Mouse (Mus musculus) liver, adult 2 months (tissue): ENCODE data around the gene Dbh. TPM values are rescaled to one million over a fixed set of nuclear protein-coding genes. Genes with fewer than 3 reads are reported as not detected.

ENCODE experiments used
- DNase-seq: peaks from one replicate; pipeline ENCODE4 v3.0.0-alpha.2; 2011; ENCODE audit warnings: low read depth, low spot score; ENCODE audit errors: extremely low read depth
- H3K27ac ChIP-seq: fragments of 200-500 bp; replicated peaks from 2 replicates; pipeline ENCODE4 v1.5.1; 2012; ENCODE audit warnings: low read depth, mild to moderate bottlenecking, control low read depth, inconsistent platforms, low read length; ENCODE audit not compliant: insufficient read depth
- H3K27me3 ChIP-seq: fragments of 200-500 bp; 2 replicates; pipeline ENCODE4 v1.6.1; 2012; ENCODE audit warnings: mild to moderate bottlenecking, moderate library complexity, low read length, inconsistent platforms; ENCODE audit not compliant: control insufficient read depth, insufficient read depth
- H3K36me3 ChIP-seq: fragments of 200-500 bp; 2 replicates; pipeline ENCODE4 v1.6.1; 2012; ENCODE audit warnings: low read length, inconsistent platforms; ENCODE audit not compliant: control insufficient read depth, insufficient read depth
- H3K4me1 ChIP-seq: fragments of 200-500 bp; 2 replicates; pipeline ENCODE4 v1.6.1; 2011; ENCODE audit warnings: low read length; ENCODE audit not compliant: control insufficient read depth, insufficient read depth
- H3K4me3 ChIP-seq: fragments of 200-500 bp; 2 replicates; pipeline ENCODE4 v1.5.1; 2011; ENCODE audit warnings: low read depth, mild to moderate bottlenecking, control low read depth, low read length, moderate library complexity; ENCODE audit not compliant: insufficient read depth
- H3K79me2 ChIP-seq: fragments of 200-500 bp; 2 replicates; pipeline ENCODE4 v1.6.1; 2012; ENCODE audit warnings: inconsistent platforms, mild to moderate bottlenecking, low read length, moderate library complexity; ENCODE audit not compliant: control insufficient read depth, insufficient read depth
- H3K9ac ChIP-seq: fragments of 200-500 bp; 2 replicates; pipeline ENCODE4 v1.6.1; 2012; ENCODE audit warnings: low read depth, mild to moderate bottlenecking, control low read depth, inconsistent platforms, low read length
- CTCF ChIP-seq: fragments of 200-500 bp; IDR thresholded peaks from 2 replicates; pipeline ENCODE4 v1.5.1; 2011; ENCODE audit warnings: low read depth, low read length, control low read depth
- POLR2A ChIP-seq: fragments of 200-500 bp; IDR thresholded peaks from 2 replicates; pipeline ENCODE4 v1.6.1; 2011; ENCODE audit warnings: low read length, control low read depth; ENCODE audit not compliant: insufficient read depth; ENCODE audit errors: extremely low read depth
- WGBS: fragments of 180-500 bp; shearing (Covaris S2); methylation state at CpG from one replicate; pipeline ENCODE4 v1.1.7; 2018; 5-methylcytosine and 5-hydroxymethylcytosine counted together
- polyA plus RNA-seq: library from polyadenylated mRNA; depleted of rRNA; stranded (reverse); fragments of >200 nt; gene quantifications from 2 replicates; pipeline ENCODE4 v1.2.3, GENCODE M21; 2012
- total RNA-seq: library from RNA; depleted of rRNA; stranded (reverse); fragments of >200 nt; gene quantifications from 2 replicates; pipeline ENCODE4 v1.2.3, GENCODE M21; 2014

The Dbh gene
- total and polyA plus RNA-seq, 2 experiments = under 0.01 TPM; not detected in 1

GRCm38 (mm10) chr2:27206128-27206797 lies 41.2 kb downstream of the Dbh start:
- DNase-seq = peak; percentile 92
- no peak overlapping the region for H3K4me3 ChIP-seq
- H3K27me3 ChIP-seq = no peaks in the 10 kb centered on the region
- peaks cover 13% of the 10 kb centered on the region; the same call in 1 of the 2 replicates for H3K36me3 ChIP-seq
- H3K4me1 ChIP-seq = peaks cover 30% of the 10 kb centered on the region
- no peak overlapping the region for H3K9ac ChIP-seq
- H3K79me2 ChIP-seq = no peaks in the 10 kb centered on the region
- peak overlapping the region; percentile 63 for H3K27ac ChIP-seq
- TF ChIP-seq POLR2A = no peak
- TF ChIP-seq CTCF = no peak
- WGBS = 43% methylated on average over 15 of the region's 15 CpGs

DNA sequence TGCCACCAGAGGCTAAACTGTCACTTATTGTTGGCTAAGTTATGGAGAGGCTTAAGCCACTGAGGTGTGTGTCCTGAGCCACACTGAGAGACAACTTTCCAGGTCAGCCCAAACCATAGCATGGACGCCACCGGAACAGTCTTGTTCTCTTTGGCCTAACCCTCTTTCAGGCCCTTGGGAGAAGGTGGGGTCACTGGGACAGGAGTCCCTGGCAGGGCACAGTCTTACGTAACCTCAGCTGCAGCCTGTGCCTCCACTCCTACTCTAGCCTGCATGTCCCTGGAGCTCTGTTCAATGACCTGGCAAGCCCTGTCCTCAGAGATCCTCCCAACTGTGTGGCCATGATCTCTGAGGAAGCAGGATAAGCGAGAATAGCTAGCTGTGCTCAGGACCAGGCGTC lies 42.1 kb downstream of the Dbh start:
- H3K27me3 ChIP-seq = no peaks in the 10 kb centered on the region
- 13% methylated on average over 5 of the region's 5 CpGs for WGBS
- peaks cover 16% of the 10 kb centered on the region; the same call in 1 of the 2 replicates for H3K36me3 ChIP-seq
- H3K79me2 ChIP-seq = no peaks in the 10 kb centered on the region
- peak overlapping the region; percentile 63 for H3K27ac ChIP-seq
- DNase-seq = peak; percentile 99
- H3K4me1 ChIP-seq = peaks cover 35% of the 10 kb centered on the region
- no peak overlapping the region for H3K4me3 ChIP-seq
- H3K9ac ChIP-seq = no peak overlapping the region
- TF ChIP-seq POLR2A (no peak), CTCF (no peak)

DNA sequence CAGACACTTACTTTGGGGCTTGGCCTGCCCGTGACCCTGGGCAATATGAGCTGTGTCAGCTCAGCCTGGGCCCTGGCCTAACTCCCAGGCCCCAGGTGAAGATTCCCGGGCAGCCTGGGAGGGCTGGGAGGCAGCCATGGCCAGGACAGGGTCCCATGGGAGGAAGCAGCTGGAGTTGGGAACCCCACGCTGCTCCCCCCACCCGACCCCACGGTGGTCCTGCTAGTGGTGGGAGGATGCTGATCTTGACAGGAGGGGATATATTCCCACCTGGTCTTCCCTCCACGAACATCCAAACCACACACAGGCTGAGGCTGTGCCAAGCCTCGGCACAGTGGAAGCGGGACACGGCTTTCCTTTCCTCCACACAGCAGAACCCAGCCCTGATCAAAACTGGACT lies 44.3 kb downstream of the Dbh start:
- no peak overlapping the region; the same call in 1 of the 2 replicates for H3K9ac ChIP-seq
- DNase-seq = no peak
- no peak for TF ChIP-seq CTCF
- TF ChIP-seq POLR2A = no peak
- H3K79me2 ChIP-seq = no peaks in the 10 kb centered on the region
- H3K36me3 ChIP-seq = peaks cover 16% of the 10 kb centered on the region; the same call in 1 of the 2 replicates
- no peaks in the 10 kb centered on the region for H3K27me3 ChIP-seq
- H3K4me1 ChIP-seq = peaks cover 52% of the 10 kb centered on the region
- 59% methylated on average over 9 of the region's 9 CpGs for WGBS
- peak overlapping the region; percentile 18 for H3K27ac ChIP-seq
- H3K4me3 ChIP-seq = no peak overlapping the region

GRCm38 (mm10) chr2:27209816-27210215 lies 44.8 kb downstream of the Dbh start:
- no peak for TF ChIP-seq POLR2A
- no peak for TF ChIP-seq CTCF
- no peaks in the 10 kb centered on the region for H3K27me3 ChIP-seq
- H3K4me3 ChIP-seq = no peak overlapping the region
- no peak overlapping the region for H3K9ac ChIP-seq
- peaks cover 56% of the 10 kb centered on the region for H3K4me1 ChIP-seq
- H3K36me3 ChIP-seq = peaks cover 20% of the 10 kb centered on the region
- H3K79me2 ChIP-seq = no peaks in the 10 kb centered on the region
- 0 out of 2 replicates have a peak overlapping the region, but pooled peaks have one; percentile 18 for H3K27ac ChIP-seq
- WGBS = 46% methylated on average over 5 of the region's 5 CpGs
- no peak for DNase-seq

DNA sequence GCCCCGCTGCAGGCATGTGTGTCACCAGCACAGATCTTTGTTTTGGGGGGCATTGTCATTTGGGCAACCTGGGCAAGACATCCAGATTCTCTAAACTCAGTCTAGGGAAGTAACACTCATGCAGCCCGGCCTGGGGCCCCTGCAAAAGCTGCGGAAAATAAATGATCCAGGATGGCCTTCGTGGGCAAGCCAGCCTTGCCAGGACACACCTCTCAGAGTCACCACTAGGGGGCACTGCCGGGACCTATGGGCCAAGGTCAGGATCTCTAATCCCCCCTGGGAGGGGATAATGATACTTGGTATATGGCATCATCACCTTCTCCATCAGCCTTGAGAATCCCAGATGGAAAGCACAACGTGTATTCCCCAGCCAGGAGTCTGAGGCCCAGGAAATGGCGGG lies 45.2 kb downstream of the Dbh start:
- H3K4me3 ChIP-seq = no peak overlapping the region
- H3K27me3 ChIP-seq = no peaks in the 10 kb centered on the region
- H3K36me3 ChIP-seq = peaks cover 20% of the 10 kb centered on the region
- TF ChIP-seq POLR2A (no peak), CTCF (peak; percentile 80)
- no peak overlapping the region for H3K9ac ChIP-seq
- H3K27ac ChIP-seq = no peak overlapping the region
- no peaks in the 10 kb centered on the region for H3K79me2 ChIP-seq
- H3K4me1 ChIP-seq = peaks cover 60% of the 10 kb centered on the region
- 52% methylated on average over 7 of the region's 7 CpGs for WGBS
- no peak for DNase-seq

DNA sequence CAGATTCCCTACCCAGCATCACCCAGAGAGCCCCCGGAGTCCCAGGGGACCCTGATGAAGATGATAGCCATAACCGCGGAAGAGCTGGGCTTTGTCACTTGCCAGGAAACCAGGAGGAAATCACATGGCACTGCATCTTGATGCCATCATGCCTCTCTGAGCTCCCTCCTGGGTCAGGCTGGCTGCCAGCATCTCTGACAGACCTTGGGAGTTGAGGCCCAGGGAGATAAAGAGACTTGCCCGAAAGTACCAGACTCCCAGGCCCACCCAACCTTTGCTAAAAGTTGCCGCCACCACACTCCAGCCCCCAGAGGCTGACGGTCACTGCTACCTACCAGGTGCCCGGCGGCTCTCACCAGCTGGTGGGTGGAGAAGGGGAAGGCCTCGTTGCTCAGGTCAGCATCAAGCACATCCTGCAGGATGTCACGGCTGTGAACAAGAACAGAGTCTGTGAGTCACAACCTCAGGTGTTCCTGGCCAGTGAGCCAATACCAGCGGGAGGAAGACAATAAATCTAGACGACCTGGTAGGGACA lies 45.7 kb downstream of the Dbh start:
- no peak overlapping the region for H3K9ac ChIP-seq
- no peak overlapping the region for H3K27ac ChIP-seq
- H3K27me3 ChIP-seq = no peaks in the 10 kb centered on the region
- peaks cover 63% of the 10 kb centered on the region for H3K4me1 ChIP-seq
- no peaks in the 10 kb centered on the region for H3K79me2 ChIP-seq
- H3K36me3 ChIP-seq = peaks cover 17% of the 10 kb centered on the region
- H3K4me3 ChIP-seq = no peak overlapping the region
- no peak for DNase-seq
- no peak for TF ChIP-seq POLR2A
- TF ChIP-seq CTCF = no peak
- WGBS = 80% methylated on average over 12 of the region's 12 CpGs
